Comparison of ENCODE assay signal across 10 mouse cellular contexts in genomic region chr19:9081311-9082190, GRCm38 (mm10). TPM values are rescaled to one million over a fixed set of nuclear protein-coding genes. Genes with fewer than 3 reads are reported as not detected.
DNase-seq lines count a peak whose midpoint lies in the region; ATAC-seq lines count a peak whose summit lies in the region.
"Had no signal": no experiment of that assay in that cellular context is flagged by ENCODE, and none has a peak within 500 bp of the region (broad histone marks: within the 10 kb centered on the region; RNA-seq: fewer than 3 reads in every experiment).

No protein-coding gene starts in this region.

- no peaks in the 10 kb centered on the region for H3K36me3 ChIP-seq in heart, embryonic 10.5 days
- H3K36me3 ChIP-seq in midbrain, embryonic 16.5 days (ENCODE audit: control insufficient read depth, insufficient read depth, low read length): no peaks in the 10 kb centered on the region
- H3K36me3 ChIP-seq: liver, embryonic 13.5 days had no signal

- DNase-seq in heart, embryonic 10.5 days (ENCODE audit: low spot score): no peak
- DNase-seq in heart, postnatal 14 days: no peak
- DNase-seq in ZHBTc4 (ENCODE audit: low read depth, low spot score): peak; percentile 88
- DNase-seq in large intestine, adult 2 months (ENCODE audit: low read depth, low spot score): peak; percentile 83
- no peak for DNase-seq in thymus, postnatal 36 days
- no peak for DNase-seq in ovary, postnatal 14 days (ENCODE audit: low spot score)
- DNase-seq in right cerebral cortex, postnatal 4 days: no peak

- H3K27ac ChIP-seq in heart, embryonic 10.5 days: peak overlapping the region; percentile 54; the same call in 1 of the 2 replicates
- no peak overlapping the region for H3K27ac ChIP-seq in midbrain, embryonic 16.5 days (ENCODE audit: low read length)
- H3K27ac ChIP-seq: liver, embryonic 13.5 days had no signal

- 0 out of 2 replicates have a peak overlapping the region, but pooled peaks have one; percentile 33 for H3K4me3 ChIP-seq in heart, embryonic 10.5 days
- no peak overlapping the region for H3K4me3 ChIP-seq in midbrain, embryonic 16.5 days (ENCODE audit: low read depth, low read length)
- H3K4me3 ChIP-seq: liver, embryonic 13.5 days had no signal

- no peaks in the 10 kb centered on the region for H3K27me3 ChIP-seq in heart, embryonic 10.5 days (ENCODE audit: insufficient read depth, poor library complexity, severe bottlenecking)
- no peaks in the 10 kb centered on the region for H3K27me3 ChIP-seq in midbrain, embryonic 16.5 days (ENCODE audit: control insufficient read depth, insufficient read depth, low read depth, low read length)
- H3K27me3 ChIP-seq: liver, embryonic 13.5 days had no signal

- intact Hi-C loops in heart, postnatal 14 days (cut with DNase I): loop anchor here (1.0 kb wide), 1 partner anchor 89 kb away; no protein-coding TSS in a partner anchor

- H3K4me2 ChIP-seq in midbrain, embryonic 16.5 days (ENCODE audit: low read length): no peak overlapping the region

- no peaks in the 10 kb centered on the region for H3K9me3 ChIP-seq in heart, embryonic 10.5 days
- H3K9me3 ChIP-seq in midbrain, embryonic 16.5 days (replicated peaks; ENCODE audit: control insufficient read depth, low read length, poor library complexity, severe bottlenecking): no peaks in the 10 kb centered on the region
- H3K9me3 ChIP-seq: liver, embryonic 13.5 days had no signal

- peak; percentile 55; the same call in 1 of the 2 replicates for ATAC-seq in midbrain, embryonic 16.5 days

- no peak overlapping the region for H3K9ac ChIP-seq in midbrain, embryonic 16.5 days (ENCODE audit: low read depth, low read length)
- H3K9ac ChIP-seq: liver, embryonic 13.5 days had no signal

- WGBS in heart, embryonic 10.5 days: 84% methylated on average over 14 of the region's 14 CpGs
- 31% methylated on average over 14 of the region's 14 CpGs for WGBS in large intestine, adult 2 months
- 86% methylated on average over 14 of the region's 14 CpGs for WGBS in midbrain, embryonic 16.5 days

- peaks cover 28% of the 10 kb centered on the region for H3K4me1 ChIP-seq in heart, embryonic 10.5 days
- no peaks in the 10 kb centered on the region; the same call in 1 of the 2 replicates for H3K4me1 ChIP-seq in midbrain, embryonic 16.5 days (ENCODE audit: control insufficient read depth, insufficient read depth, low read length)

RNA-seq across cellular contexts. Expression of gene Scgb1a1, which starts 6.2 kb away (rescaled TPM):
- polyA plus RNA-seq in heart, embryonic 10.5 days (2016; fragmentation: Nextera tagmentation; extraction: Ambion mirVana): not detected in 2 replicates
- total RNA-seq in heart, postnatal 14 days (2021): 100 to 1,000 TPM in 1 of 2 experiments, not detected in 1; 233 TPM
- polyA plus RNA-seq in large intestine, adult 2 months (2012; rRNA removed): 0.45 and 1.1 TPM in 2 replicates
- polyA plus RNA-seq in midbrain, embryonic 16.5 days (2015; fragmentation: Nextera tagmentation; extraction: Ambion mirVana): not detected in 2 replicates
- total RNA-seq: adrenal gland, postnatal 4 days had no signal
- polyA plus RNA-seq: liver, embryonic 13.5 days had no signal

RNA-seq across cellular contexts. Expression of gene Asrgl1, which starts 53.9 kb away (rescaled TPM):
- polyA plus RNA-seq in heart, embryonic 10.5 days (2016; fragmentation: Nextera tagmentation; extraction: Ambion mirVana): 11.7 and 14.4 TPM in 2 replicates
- total RNA-seq in heart, postnatal 14 days (2021): 10 to 100 TPM; 20.0 to 29.3 TPM
- polyA plus RNA-seq in large intestine, adult 2 months (2012; rRNA removed): 0.79 and 0.96 TPM in 2 replicates
- 30.3 and 31.8 TPM in 2 replicates for polyA plus RNA-seq in midbrain, embryonic 16.5 days (2015; fragmentation: Nextera tagmentation; extraction: Ambion mirVana)

Comparison
In these comparisons a context has a peak if more than half of its experiments do, and no peak if none do; other contexts are left out.
1. DNase-seq: peak in ZHBTc4 (single experiment) and large intestine, adult 2 months (single experiment); none in heart, embryonic 10.5 days (single experiment), heart, postnatal 14 days (0 of 2), thymus, postnatal 36 days (0 of 2), ovary, postnatal 14 days (single experiment) and right cerebral cortex, postnatal 4 days (single experiment).